Mouse (Mus musculus) forebrain, embryonic 10.5 days (tissue): ENCODE measurements at regions not wholly inside any gene's neighbourhood (a gene's known extent, or its start where the extent isn't known, plus 50 kb on each side); places are given as distances from the start of the nearest gene placed in this dataset.

Source experiments
- DNase-seq: peaks from one replicate; pipeline ENCODE4 v3.0.0-alpha.2; 2017; ENCODE audit warnings: low spot score; ENCODE audit errors: extremely low spot score
- H3K27ac ChIP-seq: fragments of 300-500 bp; sonication (generic); 2 replicates; pipeline ENCODE4 v1.5.1; 2016; ENCODE audit warnings: mild to moderate bottlenecking
- H3K27me3 ChIP-seq: fragments of 300-500 bp; sonication (generic); 2 replicates; pipeline ENCODE4 v1.6.1; 2016; ENCODE audit warnings: mild to moderate bottlenecking; ENCODE audit not compliant: poor library complexity, severe bottlenecking
- H3K36me3 ChIP-seq: fragments of 300-500 bp; sonication (generic); replicated peaks from 2 replicates; pipeline ENCODE4 v1.6.1; 2016; ENCODE audit warnings: mild to moderate bottlenecking, moderate library complexity
- H3K4me1 ChIP-seq: fragments of 300-500 bp; sonication (generic); 2 replicates; pipeline ENCODE4 v1.6.1; 2016
- H3K4me3 ChIP-seq: fragments of 300-500 bp; sonication (generic); 2 replicates; pipeline ENCODE4 v1.5.1; 2016; ENCODE audit warnings: mild to moderate bottlenecking, moderate library complexity
- H3K9me3 ChIP-seq: fragments of 300-500 bp; sonication (generic); 2 replicates; pipeline ENCODE4 v1.6.1; 2016; ENCODE audit warnings: mild to moderate bottlenecking, moderate library complexity
- WGBS: fragments of 180-500 bp; shearing (Covaris S2); methylation state at CpG from one replicate; pipeline ENCODE4 v1.1.7; 2016; 5-methylcytosine and 5-hydroxymethylcytosine counted together

DNA sequence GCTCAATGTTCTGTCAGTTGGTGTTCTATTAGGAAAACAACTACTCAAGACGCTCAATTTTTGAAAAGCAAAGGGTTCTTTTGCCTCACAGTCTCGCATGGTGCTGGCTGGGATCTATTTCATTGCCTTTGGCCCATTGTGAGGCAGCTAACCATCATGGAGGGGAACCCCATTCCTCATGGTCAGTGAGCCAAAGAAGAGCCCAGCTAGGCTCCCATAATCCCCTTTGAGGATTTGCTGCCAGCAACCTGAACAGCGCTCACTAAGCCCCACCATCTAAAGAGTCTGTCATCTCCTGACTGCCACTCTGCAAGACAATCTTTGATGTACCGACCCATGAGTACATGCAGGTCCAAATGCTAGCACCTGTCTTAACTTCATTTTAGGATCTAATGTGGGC, 53.1 kb upstream of the Galnt7 start:
- H3K4me3 ChIP-seq = no peak overlapping the region
- DNase-seq = peak; percentile 26
- WGBS = 30% methylated on average over 4 of the region's 4 CpGs
- no peaks in the 10 kb centered on the region for H3K9me3 ChIP-seq
- H3K27ac ChIP-seq = no peak overlapping the region
- H3K27me3 ChIP-seq = peaks cover 32% of the 10 kb centered on the region
- H3K36me3 ChIP-seq = no peaks in the 10 kb centered on the region
- H3K4me1 ChIP-seq = peaks cover 9% of the 10 kb centered on the region

- Histone ChIP-seq H3K27ac (no peak overlapping the region), H3K36me3 (no peaks in the 10 kb centered on the region), H3K9me3 (no peaks in the 10 kb centered on the region), H3K4me1 (peaks cover 9% of the 10 kb centered on the region), H3K4me3 (no peak overlapping the region), H3K27me3 (peaks cover 28% of the 10 kb centered on the region)
- DNase-seq = no peak
- 88% methylated on average over 3 of the region's 3 CpGs for WGBS
Observed at GRCm38 (mm10) chr8:57704161-57704560, 51.3 kb upstream of the Galnt7 start.

DNA sequence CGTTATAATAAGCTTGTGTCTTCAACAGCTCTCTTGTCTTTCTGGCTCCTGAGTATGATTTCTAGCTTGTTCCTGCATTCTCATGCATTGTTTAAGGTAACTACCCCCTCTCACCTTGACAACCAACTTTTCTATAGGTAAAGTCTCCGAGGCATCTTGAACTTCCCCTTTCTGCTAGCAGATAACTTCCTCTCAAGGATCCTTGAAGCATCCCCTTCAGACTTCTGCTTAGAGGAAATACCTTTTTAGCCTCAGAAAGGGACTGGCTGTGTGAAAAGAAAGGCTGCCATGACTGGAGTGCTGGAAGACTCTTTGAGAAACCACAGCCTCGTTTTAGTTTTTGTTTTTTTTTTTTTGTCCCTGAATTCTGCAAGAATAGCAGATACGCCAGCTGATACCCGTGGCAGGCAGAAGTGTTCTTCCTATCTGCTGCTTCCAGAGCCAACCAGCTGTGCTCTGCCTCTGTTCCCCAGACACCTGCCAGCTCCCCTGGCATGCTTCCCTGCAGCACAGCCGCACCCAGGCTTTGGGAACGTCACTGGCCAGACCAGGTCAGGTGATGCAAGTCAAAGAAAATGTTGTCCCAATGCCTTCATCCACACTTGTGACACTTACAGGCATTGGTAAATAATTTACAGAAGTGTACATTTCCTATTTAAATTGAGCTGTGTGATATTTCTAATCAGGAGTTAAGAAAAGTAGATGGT, 49.7 kb upstream of the Galnt7 start:
- WGBS = 83% methylated on average over 7 of the region's 7 CpGs

More for the DNA sequence above, 49.7 kb upstream of the Galnt7 start:
- DNase-seq = no peak
- Histone ChIP-seq H3K36me3 (no peaks in the 10 kb centered on the region), H3K9me3 (no peaks in the 10 kb centered on the region), H3K27ac (no peak overlapping the region), H3K27me3 (peaks cover 21% of the 10 kb centered on the region), H3K4me3 (no peak overlapping the region), H3K4me1 (peaks cover 9% of the 10 kb centered on the region)
